Mouse (Mus musculus): Measurements from ENCODE around the gene H2-M10.6. TPM values are rescaled to one million over a fixed set of nuclear protein-coding genes. Genes with fewer than 3 reads are reported as not detected.

The H2-M10.6 gene
- polyA plus RNA-seq, 1 experiment from 2014 or later: not detected

DNA sequence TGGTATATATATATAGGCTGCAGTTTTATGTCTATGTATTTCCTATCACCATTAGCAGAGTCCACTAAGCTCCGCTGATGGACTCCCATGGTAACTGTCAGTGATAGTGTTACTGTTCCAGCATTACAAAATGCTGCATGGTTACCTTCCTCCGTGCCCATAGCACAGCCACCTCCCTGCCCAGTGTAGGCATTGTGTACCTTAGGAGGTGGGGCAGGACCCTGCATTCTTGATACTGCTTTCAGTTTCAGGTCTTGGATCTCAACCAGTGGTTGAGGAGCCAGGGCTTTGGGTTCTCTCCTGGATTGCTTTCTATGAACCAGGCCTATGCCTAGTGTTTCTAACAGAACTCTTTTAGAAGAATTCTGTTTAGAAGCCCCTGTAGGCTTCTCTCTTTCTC lies 38.0 kb downstream of the H2-M10.6 start:
- H3K4me1 ChIP-seq (replicated peaks): no peaks in the 10 kb centered on the region
- H3K27me3 ChIP-seq (ENCODE audit: insufficient read depth, poor library complexity, severe bottlenecking): no peaks in the 10 kb centered on the region
- no peaks in the 10 kb centered on the region for H3K9me3 ChIP-seq
- no peak overlapping the region for H3K4me3 ChIP-seq
- no peak for DNase-seq (ENCODE audit: low spot score)
- no peak overlapping the region for H3K27ac ChIP-seq
- peaks cover 46% of the 10 kb centered on the region for H3K36me3 ChIP-seq
- 96% methylated on average over 2 of the region's 2 CpGs for WGBS

- DNase-seq (ENCODE audit: low spot score): no peak
- WGBS: 93% methylated on average over 5 of the region's 5 CpGs
- Histone ChIP-seq H3K4me3 (no peak overlapping the region), H3K4me1 (replicated peaks) (no peaks in the 10 kb centered on the region), H3K36me3 (peaks cover 57% of the 10 kb centered on the region), H3K27ac (no peak overlapping the region), H3K27me3 (ENCODE audit: insufficient read depth, poor library complexity, severe bottlenecking) (no peaks in the 10 kb centered on the region), H3K9me3 (no peaks in the 10 kb centered on the region)
Observed at GRCm38 (mm10) chr17:36851200-36851599, 39.2 kb downstream of the H2-M10.6 start.

DNA sequence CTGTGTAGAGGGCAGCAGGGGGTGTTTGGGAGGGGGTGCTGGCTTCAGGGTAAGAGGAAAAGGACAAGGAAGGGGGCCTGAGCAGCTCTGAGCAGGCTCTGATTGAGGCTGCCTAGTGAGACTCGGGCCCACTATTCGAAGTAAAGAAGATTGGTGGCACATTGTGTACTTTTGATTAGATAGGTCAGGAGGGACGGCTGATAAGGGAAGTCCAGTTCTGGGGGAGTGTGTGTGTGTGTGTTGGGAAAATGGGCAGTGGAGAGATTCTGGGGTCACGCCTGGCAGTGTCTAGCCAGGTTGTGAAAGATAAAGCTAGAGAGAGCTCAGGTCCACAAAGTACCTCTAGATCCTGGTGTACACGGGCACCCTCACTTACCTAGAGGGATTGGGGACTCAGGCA lies 39.7 kb downstream of the H2-M10.6 start:
- Histone ChIP-seq H3K4me1 (replicated peaks) (no peaks in the 10 kb centered on the region), H3K9me3 (no peaks in the 10 kb centered on the region), H3K4me3 (no peak overlapping the region), H3K27me3 (ENCODE audit: insufficient read depth, poor library complexity, severe bottlenecking) (no peaks in the 10 kb centered on the region), H3K36me3 (peaks cover 62% of the 10 kb centered on the region), H3K27ac (no peak overlapping the region)
- no peak for DNase-seq (ENCODE audit: low spot score)
- WGBS: 88% methylated on average over 5 of the region's 5 CpGs

DNA sequence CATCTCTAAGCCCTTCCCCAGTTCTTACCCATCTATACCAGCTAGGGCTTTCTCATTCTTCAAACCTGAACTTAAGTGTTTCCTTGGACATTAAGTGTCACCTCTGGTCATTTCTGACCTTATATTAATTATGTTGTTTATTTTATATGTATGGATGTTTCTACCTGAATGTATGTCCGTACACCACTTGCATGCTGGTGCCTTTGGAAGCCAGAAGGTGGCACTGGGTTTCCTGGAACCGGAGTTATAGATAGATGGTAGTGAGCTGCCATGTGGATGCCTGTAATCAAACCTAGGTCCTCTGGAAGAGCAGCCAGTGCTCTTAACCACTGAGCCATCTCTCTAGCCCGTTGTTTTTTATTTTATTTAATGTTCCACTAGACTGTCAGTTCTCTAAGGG lies 43.5 kb downstream of the H2-M10.6 start:
- WGBS: 92% methylated on average over 3 of the region's 3 CpGs

DNA sequence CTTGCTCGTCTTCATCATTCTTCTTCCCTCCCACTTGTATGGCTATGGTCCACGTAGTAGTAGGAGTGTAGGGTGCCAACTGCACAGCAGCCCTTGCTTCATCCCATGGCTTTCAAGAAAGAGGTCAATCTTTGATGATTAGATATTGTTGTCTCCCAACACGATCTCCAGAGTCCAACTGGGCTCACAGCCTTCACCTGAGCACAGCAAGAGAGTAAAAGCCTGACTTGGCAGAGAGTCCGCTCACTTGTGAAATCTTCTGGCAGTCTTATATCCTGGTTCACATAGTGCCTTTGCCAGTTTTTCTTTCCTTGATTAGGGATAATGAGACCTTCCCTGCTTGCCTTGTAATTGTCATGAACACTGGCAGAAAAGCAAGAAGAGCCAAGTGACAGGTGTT lies 44.3 kb downstream of the H2-M10.6 start:
- Histone ChIP-seq H3K27ac (no peak overlapping the region), H3K4me3 (no peak overlapping the region), H3K36me3 (peaks cover 86% of the 10 kb centered on the region), H3K9me3 (no peaks in the 10 kb centered on the region), H3K4me1 (replicated peaks) (no peaks in the 10 kb centered on the region), H3K27me3 (ENCODE audit: insufficient read depth, poor library complexity, severe bottlenecking) (no peaks in the 10 kb centered on the region)
- WGBS: 94% methylated on average over 4 of the region's 4 CpGs
- no peak for DNase-seq (ENCODE audit: low spot score)

More for the DNA sequence above, 43.5 kb downstream of the H2-M10.6 start:
- H3K27ac ChIP-seq: no peak overlapping the region
- no peaks in the 10 kb centered on the region for H3K9me3 ChIP-seq
- H3K4me1 ChIP-seq (replicated peaks): no peaks in the 10 kb centered on the region
- peaks cover 93% of the 10 kb centered on the region for H3K36me3 ChIP-seq
- DNase-seq (ENCODE audit: low spot score): no peak
- H3K27me3 ChIP-seq (ENCODE audit: insufficient read depth, poor library complexity, severe bottlenecking): no peaks in the 10 kb centered on the region
- no peak overlapping the region for H3K4me3 ChIP-seq

- no peak overlapping the region for H3K27ac ChIP-seq
- 92% methylated on average over 3 of the region's 3 CpGs for WGBS
- no peak overlapping the region for H3K4me3 ChIP-seq
- H3K27me3 ChIP-seq (ENCODE audit: insufficient read depth, poor library complexity, severe bottlenecking): no peaks in the 10 kb centered on the region
- H3K4me1 ChIP-seq (replicated peaks): no peaks in the 10 kb centered on the region
- H3K9me3 ChIP-seq: no peaks in the 10 kb centered on the region
- no peak for DNase-seq (ENCODE audit: low spot score)
- H3K36me3 ChIP-seq: peaks cover 66% of the 10 kb centered on the region
Observed at GRCm38 (mm10) chr17:36858181-36858580, 46.2 kb downstream of the H2-M10.6 start.

- peaks cover 34% of the 10 kb centered on the region for H3K36me3 ChIP-seq
- no peaks in the 10 kb centered on the region for H3K9me3 ChIP-seq
- no peak for DNase-seq (ENCODE audit: low spot score)
- WGBS: 76% methylated on average over 2 of the region's 2 CpGs
- H3K4me1 ChIP-seq (replicated peaks): peaks cover 2% of the 10 kb centered on the region
- H3K27ac ChIP-seq: no peak overlapping the region
- peaks cover 8% of the 10 kb centered on the region for H3K27me3 ChIP-seq (ENCODE audit: insufficient read depth, poor library complexity, severe bottlenecking)
- no peak overlapping the region for H3K4me3 ChIP-seq
Observed at GRCm38 (mm10) chr17:36861680-36862079, 49.7 kb downstream of the H2-M10.6 start.

Other genes starting within 250 kb of the H2-M10.6 start
- gene H2-M9, start 169.5 kb upstream of the H2-M10.6 start, polyA plus RNA-seq (2016; fragmentation: Nextera tagmentation; extraction: Ambion mirVana): not detected in 2 replicates
- gene H2-M1, start 140.0 kb upstream of the H2-M10.6 start, polyA plus RNA-seq (2016; fragmentation: Nextera tagmentation; extraction: Ambion mirVana): not detected in 2 replicates
- not detected in 2 replicates for gene H2-M10.5, start 39.3 kb upstream of the H2-M10.6 start, polyA plus RNA-seq (2016; fragmentation: Nextera tagmentation; extraction: Ambion mirVana)
- 47.2 and 48.2 TPM in 2 replicates for gene Trim26, start 25.0 kb downstream of the H2-M10.6 start, polyA plus RNA-seq (2016; fragmentation: Nextera tagmentation; extraction: Ambion mirVana)
- gene Trim15, start 55.0 kb downstream of the H2-M10.6 start, polyA plus RNA-seq (2016; fragmentation: Nextera tagmentation; extraction: Ambion mirVana): 0.14 and 0.36 TPM in 2 replicates
- 6.7 and 7.3 TPM in 2 replicates for gene Trim10, start 57.4 kb downstream of the H2-M10.6 start, polyA plus RNA-seq (2016; fragmentation: Nextera tagmentation; extraction: Ambion mirVana)
- not detected in 2 replicates for gene Trim40, start 78.0 kb downstream of the H2-M10.6 start, polyA plus RNA-seq (2016; fragmentation: Nextera tagmentation; extraction: Ambion mirVana)
- not detected in 2 replicates for gene Trim31, start 85.9 kb downstream of the H2-M10.6 start, polyA plus RNA-seq (2016; fragmentation: Nextera tagmentation; extraction: Ambion mirVana)
- gene Rnf39, start 130.7 kb downstream of the H2-M10.6 start, polyA plus RNA-seq (2016; fragmentation: Nextera tagmentation; extraction: Ambion mirVana): 1.2 and 1.5 TPM in 2 replicates
- 162 and 178 TPM in 2 replicates for gene Ppp1r11, start 139.6 kb downstream of the H2-M10.6 start, polyA plus RNA-seq (2016; fragmentation: Nextera tagmentation; extraction: Ambion mirVana)
- gene Znrd1, start 146.4 kb downstream of the H2-M10.6 start, polyA plus RNA-seq (2016; fragmentation: Nextera tagmentation; extraction: Ambion mirVana): 91.6 and 95.3 TPM in 2 replicates
- gene Znrd1as, start 146.4 kb downstream of the H2-M10.6 start, polyA plus RNA-seq (2016; fragmentation: Nextera tagmentation; extraction: Ambion mirVana): 8.6 and 9.6 TPM in 2 replicates
- not detected in 2 replicates for gene 2410137M14Rik, start 169.1 kb downstream of the H2-M10.6 start, polyA plus RNA-seq (2016; fragmentation: Nextera tagmentation; extraction: Ambion mirVana)
- 0.68 and 1.1 TPM in 2 replicates for gene H2-M5, start 177.4 kb downstream of the H2-M10.6 start, polyA plus RNA-seq (2016; fragmentation: Nextera tagmentation; extraction: Ambion mirVana)
- 79.9 and 96.9 TPM in 2 replicates for gene Zfp57, start 189.0 kb downstream of the H2-M10.6 start, polyA plus RNA-seq (2016; fragmentation: Nextera tagmentation; extraction: Ambion mirVana)
- gene Mog, start 211.2 kb downstream of the H2-M10.6 start, polyA plus RNA-seq (2016; fragmentation: Nextera tagmentation; extraction: Ambion mirVana): 0.19 and 0.34 TPM in 2 replicates
- 10.8 and 17.0 TPM in 2 replicates for gene Gabbr1, start 233.8 kb downstream of the H2-M10.6 start, polyA plus RNA-seq (2016; fragmentation: Nextera tagmentation; extraction: Ambion mirVana)

Data from hindbrain, embryonic 10.5 days (tissue).